Mouse (Mus musculus) gastrocnemius, postnatal 4 days (tissue): ENCODE measurements around the gene Hpca. TPM values are rescaled to one million over a fixed set of nuclear protein-coding genes. Genes with fewer than 3 reads are reported as not detected.

Experiments used
- DNase-seq, 2 experiments: peaks; one replicate each; pipeline ENCODE4 v3.0.0; 2021 to 2022; ENCODE audit warnings: low spot score in 2 of 2, mixed read lengths in 2 of 2
- long read RNA-seq, 2 experiments: library from polyadenylated mRNA; stranded (forward); transcript quantifications; one replicate each; pipeline ENCODE4 v2.0.0; 2021
- total RNA-seq, 2 experiments: library from RNA; stranded (reverse); gene quantifications; 2 replicates each; pipeline ENCODE4 v1.2.3; 2021

Gene Hpca
- 1 to 10 TPM in 1 of 2 experiments, under 1 TPM in 1; 0.52 to 1.1 TPM for total RNA-seq
- long read RNA-seq, experiment 1, partial matches to known transcripts = 0 of 1 reads
- long read RNA-seq, experiment 1, other reads (novel, unspliced or antisense) = 0 of 1 reads
- long read RNA-seq, experiment 2, partial matches to known transcripts = 0 of 2 reads
- long read RNA-seq, experiment 2, other reads (novel, unspliced or antisense) = 1 of 2 reads

- no peak for DNase-seq
Measured at GRCm38 (mm10) chr4:129121569-129122086, at the start of gene Hpca. Gene Hpca (minus strand): TSS chr4:129122036.

GRCm38 (mm10) chr4:129161581-129162255 is 39.9 kb upstream of the Hpca start:
- DNase-seq = no peak

DNA sequence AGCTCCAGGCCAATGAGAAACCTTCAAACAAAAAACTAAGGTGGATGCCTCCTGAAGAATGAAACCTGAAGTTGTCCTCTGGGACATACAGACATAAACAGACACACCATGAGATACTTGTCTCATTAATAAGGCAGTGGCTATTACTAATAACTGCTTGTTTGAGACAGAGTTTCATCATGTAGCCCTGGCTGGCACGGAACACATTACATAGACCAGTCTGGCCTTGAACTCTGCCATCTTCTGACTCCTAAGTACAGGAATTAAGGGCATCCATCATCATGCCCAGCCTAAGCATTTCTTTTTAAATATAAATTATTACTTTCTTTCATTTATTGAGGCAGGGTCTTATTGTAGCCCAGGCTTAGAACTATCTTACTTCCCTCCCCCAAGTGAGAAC is 39.2 kb upstream of the Hpca start:
- no peak for DNase-seq

GRCm38 (mm10) chr4:129158549-129158948 is 36.7 kb upstream of the Hpca start:
- DNase-seq = no peak

DNA sequence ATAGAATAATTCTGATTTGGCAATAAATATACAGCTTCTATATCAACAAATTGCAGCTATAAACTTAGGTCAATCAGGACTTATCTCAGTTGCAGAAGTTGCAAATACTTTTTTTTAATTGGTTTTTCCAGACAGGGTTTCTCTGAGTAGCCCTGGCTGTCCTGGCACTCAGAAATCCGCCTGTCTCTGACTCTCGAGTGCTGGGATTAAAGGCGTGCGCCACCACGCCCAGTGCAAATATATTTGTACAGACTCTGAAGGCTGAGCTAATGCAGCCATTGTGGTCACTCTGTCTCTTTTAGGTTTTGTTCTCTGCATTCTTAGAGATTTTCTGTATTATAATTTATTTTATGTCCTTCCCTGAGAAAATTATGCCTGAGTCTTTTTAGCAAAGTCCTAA is 35.7 kb upstream of the Hpca start:
- no peak for DNase-seq

DNA sequence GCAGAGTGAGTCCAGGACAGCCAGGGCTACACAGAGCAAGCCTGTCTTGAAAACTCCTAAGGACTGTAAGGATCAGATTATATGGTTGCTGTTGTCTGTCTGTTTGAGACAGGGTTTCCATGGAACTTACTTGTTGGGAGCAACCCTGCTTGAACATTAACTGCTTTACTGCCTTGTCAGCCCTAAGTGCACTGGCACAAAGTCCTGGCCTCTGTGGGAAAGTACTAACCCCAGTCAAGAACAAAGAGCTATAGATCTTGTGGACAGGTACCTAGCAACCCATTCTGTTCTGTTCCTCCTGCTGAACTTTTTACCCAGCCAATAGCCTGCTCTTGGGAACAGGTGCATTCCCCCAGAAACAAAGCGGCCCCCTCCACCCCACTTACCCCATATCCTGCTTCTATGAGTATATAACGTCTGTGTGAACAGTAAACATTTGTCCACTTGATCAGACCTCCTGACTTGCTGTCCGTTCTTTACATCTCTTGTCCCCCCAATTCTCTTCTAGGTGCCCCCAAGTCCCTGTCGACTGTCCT is 29.5 kb upstream of the Hpca start:
- DNase-seq = no peak

- DNase-seq = no peak
Measured at GRCm38 (mm10) chr4:129149321-129149720, 27.5 kb upstream of the Hpca start.

- DNase-seq = no peak
Measured at GRCm38 (mm10) chr4:129147552-129148103, 25.8 kb upstream of the Hpca start.

- DNase-seq = no peak
Measured at GRCm38 (mm10) chr4:129146392-129146791, 24.6 kb upstream of the Hpca start.

- DNase-seq = no peak
Measured at GRCm38 (mm10) chr4:129145943-129146342, 24.1 kb upstream of the Hpca start.

DNA sequence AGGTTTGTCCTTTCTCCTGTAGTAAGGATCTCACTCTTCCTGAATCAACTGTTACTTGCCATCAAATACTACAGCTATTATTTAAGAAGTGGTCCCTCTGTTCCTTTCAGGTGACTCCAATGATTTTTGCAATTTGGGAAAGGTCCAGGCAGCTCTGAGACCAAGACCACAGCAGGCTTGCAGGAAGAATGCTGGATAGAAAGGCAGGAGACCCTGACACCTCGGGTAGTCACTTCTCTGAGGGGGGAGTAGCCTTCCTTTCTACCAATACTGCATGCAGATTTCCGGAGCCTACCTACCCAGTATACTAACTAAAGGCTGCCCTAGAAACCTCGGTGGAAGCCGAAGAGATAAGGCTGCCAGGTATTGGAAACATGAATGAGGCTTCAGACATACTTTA is 23.6 kb upstream of the Hpca start:
- no peak for DNase-seq

- no peak for DNase-seq
Measured at GRCm38 (mm10) chr4:129144401-129145367, 22.8 kb upstream of the Hpca start.

- DNase-seq = no peak
Measured at GRCm38 (mm10) chr4:129143509-129143908, 21.7 kb upstream of the Hpca start.

DNA sequence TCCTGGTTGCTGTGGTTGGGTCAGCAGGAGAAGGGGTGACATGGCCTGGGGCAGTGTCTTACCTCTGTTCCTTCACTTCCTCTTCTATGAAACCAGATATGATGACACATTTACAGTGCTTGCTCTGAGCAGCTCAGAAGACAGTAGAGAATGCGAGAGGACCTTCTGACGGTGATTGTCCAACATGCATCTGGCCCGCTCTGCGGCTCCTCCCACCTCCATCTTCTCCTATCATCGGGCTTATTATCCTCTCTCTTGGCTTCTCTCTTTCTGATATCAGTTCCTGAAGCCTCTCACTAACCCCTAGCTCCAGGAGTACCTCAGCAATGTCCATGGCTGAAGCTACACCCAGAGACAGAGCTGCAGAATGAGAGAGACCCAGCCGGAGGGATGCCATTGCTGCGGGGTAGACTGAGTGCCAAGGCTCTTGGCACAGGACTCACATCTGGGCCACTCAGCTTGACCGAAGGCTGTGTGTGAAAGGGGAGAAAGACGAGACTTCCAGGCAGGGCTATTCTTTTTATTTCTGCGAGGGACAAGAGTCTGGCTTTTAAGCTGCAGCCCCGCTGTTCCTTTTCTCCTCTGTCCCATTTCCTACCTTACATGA is 20.7 kb upstream of the Hpca start:
- DNase-seq = no peak

DNA sequence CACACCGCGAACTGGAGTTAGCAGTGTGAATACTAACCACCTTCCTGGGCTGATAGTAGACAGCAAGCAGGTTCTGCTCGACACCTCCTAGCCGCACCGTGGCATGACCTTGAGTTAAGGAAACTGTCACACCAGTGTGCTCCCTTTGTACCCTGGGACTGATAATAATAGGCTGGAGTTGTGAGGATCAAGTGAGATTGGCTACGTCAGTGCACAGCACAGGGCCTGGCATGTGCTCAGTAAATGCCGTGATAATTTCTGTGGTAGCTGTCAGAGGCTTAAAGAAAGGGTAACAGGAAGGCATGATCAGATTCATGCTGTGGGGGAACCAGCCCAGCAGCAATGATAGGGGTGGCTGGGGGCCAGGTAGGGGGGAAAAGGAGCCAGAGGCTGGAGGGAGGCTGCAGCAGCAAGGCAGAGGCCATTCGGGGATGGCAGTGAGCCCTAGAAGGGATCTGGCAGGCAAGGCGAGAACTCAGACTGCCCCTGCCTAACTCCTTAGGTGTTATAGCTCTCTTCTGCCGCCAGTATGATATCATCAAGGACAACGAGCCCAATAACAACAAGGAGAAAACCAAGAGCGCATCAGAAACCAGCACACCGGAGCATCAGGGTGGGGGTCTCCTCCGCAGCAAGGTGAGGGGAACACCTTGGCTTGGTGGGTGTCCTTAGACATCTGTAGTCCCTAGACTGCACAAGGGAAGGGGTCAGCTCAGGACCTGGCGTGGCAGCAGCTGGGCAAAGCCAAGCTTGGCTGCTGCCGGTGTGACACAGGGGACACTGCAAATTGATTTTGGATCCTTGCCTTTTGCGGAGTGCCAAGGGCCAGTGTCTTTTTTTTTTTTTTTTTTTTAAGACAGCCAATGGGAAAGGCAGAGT is 20.0 kb upstream of the Hpca start:
- no peak for DNase-seq

DNA sequence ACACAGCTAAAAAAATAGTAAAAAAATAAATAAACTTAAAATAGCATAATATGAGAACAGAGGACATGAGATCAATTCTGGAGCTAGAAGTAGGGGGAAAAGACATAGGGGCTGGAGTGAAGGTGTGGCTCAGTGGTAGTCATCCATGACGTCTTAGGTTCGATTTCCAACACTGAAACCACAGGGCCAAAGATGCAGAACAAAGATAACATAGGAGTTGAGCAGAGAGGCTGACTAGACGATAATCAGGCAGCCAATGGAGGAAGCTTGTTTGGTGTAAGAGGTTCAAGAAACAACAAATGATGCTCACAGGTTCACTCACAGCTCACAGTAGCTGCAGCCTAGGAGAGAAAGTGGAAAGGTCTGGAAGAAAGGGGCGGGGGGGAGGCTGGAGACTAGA is 19.0 kb upstream of the Hpca start:
- DNase-seq = no peak

DNA sequence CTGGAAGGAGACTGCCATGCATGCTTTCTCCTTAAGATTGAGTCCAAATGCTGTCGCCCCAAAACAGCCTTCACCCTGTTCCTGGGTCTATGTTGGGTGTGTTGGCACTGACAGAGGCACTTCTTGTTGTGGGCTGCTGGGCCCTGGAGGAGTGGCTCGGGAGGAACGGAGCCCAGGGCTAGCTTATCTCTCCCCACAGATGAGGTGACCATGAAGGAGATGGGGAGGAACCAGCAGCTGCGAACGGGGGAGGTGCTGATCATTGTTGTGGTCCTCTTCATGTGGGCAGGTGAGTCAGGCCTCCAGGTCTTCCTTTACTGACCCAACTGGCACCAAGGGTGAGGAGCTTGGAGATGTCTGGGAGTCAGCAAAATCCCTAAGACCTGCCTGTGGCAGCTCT is 17.8 kb upstream of the Hpca start:
- DNase-seq = no peak

DNA sequence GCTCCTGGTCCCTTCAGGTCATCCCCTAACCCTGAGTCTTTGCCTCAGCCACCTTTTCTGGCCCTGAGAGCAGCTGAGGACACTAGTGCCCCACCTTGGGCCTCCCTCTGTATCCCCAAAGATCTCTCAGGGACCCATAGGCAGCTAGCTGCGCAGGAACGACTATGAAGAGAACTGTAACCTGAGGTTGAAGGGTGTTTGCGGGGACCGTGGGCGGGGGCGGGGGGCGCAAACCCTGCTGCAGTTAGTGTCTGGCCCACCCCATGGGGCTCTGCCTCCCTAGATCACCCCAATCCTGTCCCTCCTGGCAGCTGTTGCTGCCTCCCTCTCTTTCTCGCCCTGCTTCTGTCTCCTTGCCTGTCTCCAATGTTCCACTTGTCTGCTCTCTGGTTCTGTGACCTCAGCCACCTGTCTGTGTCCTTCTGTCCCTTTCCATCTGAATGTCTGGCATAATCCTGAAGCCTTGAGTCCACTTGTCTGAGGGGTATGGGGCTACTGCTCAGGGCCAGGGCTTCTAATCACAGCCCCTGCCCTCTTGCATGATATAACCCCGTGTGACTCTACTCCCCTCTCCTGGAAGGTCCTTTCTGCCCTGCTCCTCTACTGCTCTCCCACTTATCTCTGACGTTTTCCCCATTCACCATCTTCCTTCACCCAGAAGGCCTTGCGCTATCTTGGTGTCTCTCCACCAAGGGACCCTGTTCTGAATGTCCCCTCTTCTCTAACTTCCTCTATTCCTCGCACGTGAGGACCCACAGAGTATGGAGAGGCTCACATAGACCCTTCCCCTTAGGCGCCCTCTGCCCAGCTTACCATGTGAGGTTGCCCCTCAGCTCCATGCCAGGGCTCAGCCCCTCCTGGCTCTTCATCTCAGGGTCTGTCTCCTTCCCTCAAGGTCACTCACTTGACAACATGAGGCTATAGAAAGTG is 15.8 kb upstream of the Hpca start:
- DNase-seq = no peak
